Mouse (Mus musculus) midbrain, embryonic 14.5 days (tissue): ENCODE results near the gene Dnajc30. TPM values are rescaled to one million over a fixed set of nuclear protein-coding genes. Genes with fewer than 3 reads are reported as not detected.
A peak's percentile ranks its signal among the peaks of the same experiment; 100 is the strongest.
"Not testable (repeated sequence)": the region's sequence is repeated elsewhere in the genome, so short reads cannot be mapped to it uniquely, and the experiment has no call there.

Source experiments
- ATAC-seq: fragments of 200-750 bp; cut with Nextera tagmentation; 2 replicates; pipeline ENCODE4 v1.8.0; 2017; ENCODE audit warnings: moderate number of reproducible peaks, moderate library complexity; ENCODE audit not compliant: low FRiP score, low TSS enrichment
- DNase-seq: peaks from one replicate; pipeline ENCODE4 v3.0.0-alpha.2; 2015
- H3K27ac ChIP-seq: fragments of 300-500 bp; sonication (generic); replicated peaks from 2 replicates; pipeline ENCODE4 v1.5.1; 2014; ENCODE audit warnings: mild to moderate bottlenecking, low read depth, low read length, moderate library complexity
- H3K27me3 ChIP-seq: fragments of 300-500 bp; sonication (generic); 2 replicates; pipeline ENCODE4 v1.6.1; 2014; ENCODE audit warnings: low read length, control low read depth, mixed read lengths; ENCODE audit not compliant: control insufficient read depth, insufficient read depth
- H3K36me3 ChIP-seq: fragments of 300-500 bp; sonication (generic); 2 replicates; pipeline ENCODE4 v1.6.1; 2014; ENCODE audit warnings: low read length, control low read depth; ENCODE audit not compliant: control insufficient read depth, insufficient read depth
- H3K4me1 ChIP-seq: fragments of 300-500 bp; sonication (generic); 2 replicates; pipeline ENCODE4 v1.6.1; 2014; ENCODE audit warnings: mild to moderate bottlenecking, antibody characterized with exemption, low read length, control low read depth; ENCODE audit not compliant: control insufficient read depth, insufficient read depth
- H3K4me2 ChIP-seq: fragments of 300-500 bp; sonication (generic); 2 replicates; pipeline ENCODE4 v1.6.1; 2014; ENCODE audit warnings: mild to moderate bottlenecking, low read length, moderate library complexity
- H3K4me3 ChIP-seq: fragments of 300-500 bp; sonication (generic); replicated peaks from 2 replicates; pipeline ENCODE4 v1.5.1; 2014; ENCODE audit warnings: low read depth, low read length
- H3K9ac ChIP-seq: fragments of 300-500 bp; sonication (generic); replicated peaks from 2 replicates; pipeline ENCODE4 v1.6.1; 2014; ENCODE audit warnings: mild to moderate bottlenecking, low read length, moderate library complexity
- H3K9me3 ChIP-seq: fragments of 300-500 bp; sonication (generic); 2 replicates; pipeline ENCODE4 v1.6.1; 2016; ENCODE audit warnings: low read length, control low read depth, mixed read lengths; ENCODE audit not compliant: control insufficient read depth
- WGBS: fragments of 180-500 bp; shearing (Covaris S2); extraction: QIAGEN DNeasy Blood & Tissue Kit; methylation state at CpG from one replicate; pipeline ENCODE4 v1.1.7; 2014; 5-methylcytosine and 5-hydroxymethylcytosine counted together
- polyA plus RNA-seq: library from polyadenylated mRNA; unstranded; fragments of >200 nt; fragmentation: Nextera tagmentation; extraction: Ambion mirVana; gene quantifications from 2 replicates; pipeline ENCODE4 v1.2.1, GENCODE M21; 2014

Dnajc30 gene
- polyA plus RNA-seq, 1 experiment from 2014 or later: 47.3 TPM

DNA sequence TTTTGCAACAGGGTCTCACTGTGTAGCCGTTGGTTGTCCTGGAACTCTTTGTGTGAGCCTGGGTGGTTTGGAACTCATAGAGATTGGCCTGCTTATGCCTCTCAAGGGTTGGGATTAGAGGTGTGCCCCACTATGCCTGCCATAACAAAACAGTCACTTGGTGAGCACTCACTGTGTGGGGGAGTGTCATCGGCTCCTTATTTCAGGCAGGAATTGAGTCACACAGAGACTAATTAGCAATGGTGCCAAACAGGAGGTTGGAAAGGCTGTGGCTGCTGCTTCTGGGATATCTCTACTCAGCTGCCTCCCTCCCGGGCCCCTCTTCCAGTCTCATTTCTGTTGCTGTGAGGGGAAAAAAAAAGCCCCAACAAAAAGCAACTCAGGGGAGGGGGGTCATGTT lies 19.4 kb upstream of the Dnajc30 start:
- Histone ChIP-seq H3K4me1 (no peaks in the 10 kb centered on the region), H3K27ac (no peak overlapping the region), H3K27me3 (no peaks in the 10 kb centered on the region), H3K4me3 (no peak overlapping the region), H3K9ac (no peak overlapping the region), H3K9me3 (no peaks in the 10 kb centered on the region), H3K36me3 (peaks cover 21% of the 10 kb centered on the region; the same call in 1 of the 2 replicates), H3K4me2 (no peak overlapping the region)
- ATAC-seq (no peak), DNase-seq (no peak)
- 93% methylated on average over 3 of the region's 3 CpGs for WGBS

DNA sequence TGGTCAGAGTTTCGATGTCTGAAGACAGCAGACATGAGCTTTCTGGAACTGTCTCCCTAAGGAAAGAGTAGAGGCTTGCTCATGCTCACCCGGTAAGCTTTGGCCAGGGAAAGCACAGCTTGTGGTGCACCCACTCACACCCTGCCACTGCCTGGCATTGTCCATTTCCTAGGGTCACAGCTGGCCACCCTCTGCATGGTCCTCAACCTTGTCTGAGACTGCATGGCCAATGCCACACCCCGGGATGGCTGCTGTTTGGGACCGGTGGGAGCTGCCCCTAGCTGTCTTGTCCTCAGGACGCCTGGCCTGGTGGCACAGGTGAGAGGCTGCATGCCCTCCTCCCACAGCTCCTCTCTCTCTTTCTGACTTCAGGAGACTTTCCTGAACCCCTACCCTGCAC lies 15.5 kb upstream of the Dnajc30 start:
- no peaks in the 10 kb centered on the region for H3K4me1 ChIP-seq

DNA sequence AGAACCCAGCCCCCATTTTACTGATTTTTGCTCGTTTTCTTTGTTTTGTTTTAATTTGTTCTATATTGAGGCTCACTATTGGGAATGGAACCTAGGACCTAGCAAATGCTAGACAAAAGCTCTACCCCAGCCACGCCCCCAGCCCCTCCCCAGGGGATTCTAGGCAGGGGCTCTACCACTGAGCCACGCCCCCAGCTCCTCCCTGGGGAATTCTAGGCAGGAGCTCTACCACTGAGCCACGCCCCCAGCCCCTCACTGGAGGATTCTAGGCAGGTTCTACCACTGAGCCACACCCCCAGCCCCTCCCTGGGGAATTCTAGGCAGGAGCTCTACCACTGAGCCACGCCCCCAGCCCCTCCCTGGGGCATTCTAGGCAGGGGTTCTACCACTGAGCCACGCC lies 14.7 kb upstream of the Dnajc30 start:
- H3K9ac ChIP-seq, DNase-seq, H3K9me3 ChIP-seq, H3K27me3 ChIP-seq, H3K4me1 ChIP-seq, ATAC-seq, H3K4me3 ChIP-seq, H3K27ac ChIP-seq, H3K4me2 ChIP-seq: not testable (repeated sequence)
- H3K36me3 ChIP-seq: peaks cover 50% of the 10 kb centered on the region
- 92% methylated on average over 6 of the region's 6 CpGs for WGBS

More for the DNA sequence above, 15.5 kb upstream of the Dnajc30 start:
- H3K4me3 ChIP-seq: no peak overlapping the region
- H3K27ac ChIP-seq: no peak overlapping the region
- H3K27me3 ChIP-seq: no peaks in the 10 kb centered on the region
- no peak overlapping the region for H3K9ac ChIP-seq
- 91% methylated on average over 5 of the region's 5 CpGs for WGBS
- H3K9me3 ChIP-seq: no peaks in the 10 kb centered on the region
- no peak for DNase-seq
- no peak for ATAC-seq
- H3K4me2 ChIP-seq: no peak overlapping the region
- H3K36me3 ChIP-seq: peaks cover 43% of the 10 kb centered on the region

- H3K4me3 ChIP-seq: no peak overlapping the region
- no peak overlapping the region for H3K4me2 ChIP-seq
- no peaks in the 10 kb centered on the region for H3K9me3 ChIP-seq
- H3K9ac ChIP-seq: no peak overlapping the region
- no peaks in the 10 kb centered on the region for H3K4me1 ChIP-seq
- WGBS: 94% methylated on average over 12 of the region's 12 CpGs
- H3K27ac ChIP-seq: no peak overlapping the region
- ATAC-seq: no peak
- H3K36me3 ChIP-seq: peaks cover 71% of the 10 kb centered on the region
- DNase-seq: no peak
- H3K27me3 ChIP-seq: no peaks in the 10 kb centered on the region
These were observed 10.6 kb upstream of the Dnajc30 start for GRCm38 (mm10) chr5:135053356-135053755.

- DNase-seq: no peak
- H3K36me3 ChIP-seq: peaks cover 29% of the 10 kb centered on the region
- H3K4me3 ChIP-seq: peak overlapping the region; percentile 88
- ATAC-seq: peak; percentile 49
- peak overlapping the region; percentile 90 for H3K4me2 ChIP-seq
- peak overlapping the region; percentile 74 for H3K27ac ChIP-seq
- no peaks in the 10 kb centered on the region for H3K27me3 ChIP-seq
- WGBS: under 1% methylated on average over 40 of the region's 40 CpGs
- no peaks in the 10 kb centered on the region for H3K9me3 ChIP-seq
- H3K4me1 ChIP-seq: peaks cover 13% of the 10 kb centered on the region
- H3K9ac ChIP-seq: peak overlapping the region; percentile 81
These were observed 372 bp downstream of the Dnajc30 start for GRCm38 (mm10) chr5:135064382-135064766.

- Histone ChIP-seq H3K36me3 (peaks cover 23% of the 10 kb centered on the region), H3K4me3 (peak within 1 kb of the TSS; percentile 88), H3K27ac (peak within 1 kb of the TSS; percentile 74), H3K9ac (peak within 1 kb of the TSS; percentile 81), H3K4me2 (peak within 1 kb of the TSS; percentile 90), H3K4me1 (peaks cover 13% of the 10 kb centered on the region)
- not testable (repeated sequence) for ATAC-seq, H3K27me3 ChIP-seq, DNase-seq, H3K9me3 ChIP-seq
- 79% methylated on average over 9 of the region's 9 CpGs for WGBS
These were observed 976 bp downstream of the Dnajc30 start, which contains the start of gene Bud23 for GRCm38 (mm10) chr5:135064909-135065446. Bud23 (minus strand) TSS chr5:135064959.

DNA sequence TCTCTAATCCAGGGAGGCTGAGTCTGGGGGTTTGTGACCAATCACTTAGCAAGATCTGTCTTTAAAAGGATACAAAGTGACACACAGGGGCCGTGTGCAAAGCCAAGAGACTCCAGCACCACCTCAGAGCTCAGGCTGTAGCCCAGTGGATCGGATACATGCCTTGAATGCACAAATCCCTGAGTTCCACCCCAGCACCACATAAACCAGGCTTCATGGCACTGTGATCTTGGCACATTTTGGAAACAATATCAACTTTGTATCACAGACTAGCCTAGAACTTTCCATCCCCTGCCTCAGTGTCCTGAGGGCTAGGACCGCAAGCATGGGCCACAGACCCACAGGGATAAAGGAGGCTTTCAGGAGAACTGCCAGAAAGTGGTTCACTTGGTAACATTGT lies 2.0 kb downstream of the Dnajc30 start:
- Histone ChIP-seq H3K4me3 (no peak overlapping the region), H3K36me3 (peaks cover 12% of the 10 kb centered on the region; the same call in 1 of the 2 replicates), H3K4me2 (no peak overlapping the region), H3K9ac (no peak overlapping the region), H3K9me3 (no peaks in the 10 kb centered on the region), H3K27me3 (no peaks in the 10 kb centered on the region), H3K27ac (no peak overlapping the region), H3K4me1 (peaks cover 13% of the 10 kb centered on the region)
- DNase-seq: no peak
- WGBS: 91% methylated on average over 3 of the region's 3 CpGs
- no peak for ATAC-seq

GRCm38 (mm10) chr5:135070448-135070847 lies 6.4 kb downstream of the Dnajc30 start:
- H3K27me3 ChIP-seq: no peaks in the 10 kb centered on the region
- ATAC-seq: no peak
- WGBS: 83% methylated on average over 3 of the region's 3 CpGs

GRCm38 (mm10) chr5:135072061-135072460 lies 8.1 kb downstream of the Dnajc30 start:
- H3K9ac ChIP-seq: no peak overlapping the region
- H3K4me2 ChIP-seq: no peak overlapping the region
- ATAC-seq: no peak
- H3K27ac ChIP-seq: no peak overlapping the region
- no peak for DNase-seq
- H3K4me1 ChIP-seq: peaks cover 8% of the 10 kb centered on the region; the same call in 1 of the 2 replicates
- H3K27me3 ChIP-seq: no peaks in the 10 kb centered on the region
- no peaks in the 10 kb centered on the region for H3K9me3 ChIP-seq
- H3K36me3 ChIP-seq: peaks cover 51% of the 10 kb centered on the region
- WGBS: 94% methylated on average over 2 of the region's 2 CpGs
- H3K4me3 ChIP-seq: no peak overlapping the region

More at GRCm38 (mm10) chr5:135070448-135070847, 6.4 kb downstream of the Dnajc30 start:
- no peak for DNase-seq
- peaks cover 46% of the 10 kb centered on the region for H3K36me3 ChIP-seq
- no peak overlapping the region for H3K4me3 ChIP-seq
- no peaks in the 10 kb centered on the region for H3K9me3 ChIP-seq
- H3K9ac ChIP-seq: no peak overlapping the region
- H3K4me2 ChIP-seq: no peak overlapping the region
- no peak overlapping the region for H3K27ac ChIP-seq
- peaks cover 2% of the 10 kb centered on the region for H3K4me1 ChIP-seq
